Mouse (Mus musculus) monocyte, adult 2 months (primary cell): Measurements from ENCODE around the gene Mrpl14.

ENCODE experiments used
- DNase-seq, 2 experiments: peaks; one replicate each; pipeline ENCODE4 v3.0.0; 2022; ENCODE audit warnings: low spot score in 2 of 2, low read depth in 1 of 2

Gene Mrpl14

DNA sequence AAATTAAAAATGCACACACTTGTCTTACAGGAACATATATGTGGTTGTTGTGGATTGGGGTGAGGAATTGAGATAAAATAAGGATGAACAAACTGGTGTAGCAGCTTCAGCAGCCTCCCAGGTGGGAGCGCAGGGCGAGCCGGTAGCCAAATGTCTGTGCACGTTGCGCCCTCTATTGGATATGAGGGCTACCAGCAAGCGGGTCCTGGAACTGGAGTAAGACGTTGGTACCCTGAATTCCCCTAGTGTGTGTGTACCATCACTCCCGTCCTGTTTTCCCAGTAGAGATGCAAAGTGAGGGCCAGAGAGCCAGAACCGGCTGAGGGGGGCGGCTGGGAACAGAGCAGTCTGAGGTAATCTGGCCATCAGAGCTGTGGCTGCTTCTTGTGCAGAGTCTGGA is 32.2 kb downstream of the Mrpl14 start:
- DNase-seq, result peak in 1 of 2 experiments; percentile 56

DNA sequence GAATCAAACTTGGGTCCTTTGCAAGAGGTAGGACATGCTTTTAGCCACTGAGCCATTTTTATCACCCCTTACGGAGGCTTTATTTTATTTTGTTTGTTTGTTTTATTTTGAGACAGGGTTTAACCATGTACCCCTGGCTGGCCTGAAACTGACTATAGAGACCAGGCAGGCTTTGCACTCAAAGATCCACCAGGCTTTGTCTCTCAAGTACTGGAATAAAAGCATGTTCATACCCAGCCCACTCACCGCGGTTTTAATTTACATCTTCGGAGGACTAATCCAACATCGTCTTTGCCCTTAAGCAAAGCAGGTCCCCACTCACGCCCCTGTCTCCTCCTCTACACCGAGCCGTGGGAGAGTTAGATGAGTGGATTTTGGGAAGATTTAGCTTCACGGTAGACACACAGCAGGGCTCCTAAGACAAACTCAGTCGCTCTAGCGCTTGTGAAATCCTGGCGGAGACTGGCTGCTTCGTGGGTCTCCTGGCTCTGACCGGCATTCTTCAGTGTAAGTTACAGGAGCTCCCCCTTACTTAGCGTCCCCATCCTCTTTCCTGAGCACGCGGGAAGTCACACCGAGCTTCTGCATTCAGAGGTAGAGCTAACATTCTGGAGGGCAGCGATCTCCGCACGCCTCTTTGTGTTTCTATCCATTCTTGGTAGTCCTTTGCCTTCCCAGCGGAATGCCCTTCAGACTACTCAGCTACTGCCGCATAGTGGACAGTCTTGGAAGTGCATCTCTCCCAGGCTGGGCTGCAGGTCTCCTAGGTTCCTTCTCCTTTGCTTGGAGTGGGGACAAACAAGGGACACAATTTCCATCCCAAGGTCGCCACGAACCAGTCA is 37.8 kb downstream of the Mrpl14 start:
- DNase-seq, result peak in 1 of 2 experiments; percentile 68

- no peak for DNase-seq
These were observed 38.4 kb downstream of the Mrpl14 start for GRCm38 (mm10) chr17:45724574-45724921.

DNA sequence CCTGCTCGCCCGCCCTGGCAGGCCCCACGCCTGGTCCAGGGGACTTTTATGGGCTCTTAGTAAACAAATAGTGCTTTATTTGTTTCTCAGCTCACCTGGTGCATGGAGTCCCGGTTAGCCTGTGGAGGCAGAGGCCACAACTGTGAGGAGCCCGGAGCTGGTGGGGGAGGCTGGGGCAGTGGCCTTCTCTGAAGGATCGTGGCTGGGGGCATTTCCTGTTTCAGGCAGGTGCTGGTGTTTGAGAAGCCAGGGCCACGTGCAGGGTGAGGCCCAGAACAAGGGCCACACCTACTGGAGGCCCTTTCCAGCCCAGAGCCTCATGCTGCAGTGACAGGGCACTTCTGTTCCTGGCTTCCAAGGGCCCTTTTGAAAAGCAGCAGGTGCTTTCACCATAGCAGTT is 40.1 kb downstream of the Mrpl14 start:
- DNase-seq, result no peak

GRCm38 (mm10) chr17:45727481-45727880 is 41.4 kb downstream of the Mrpl14 start:
- DNase-seq, result no peak

DNA sequence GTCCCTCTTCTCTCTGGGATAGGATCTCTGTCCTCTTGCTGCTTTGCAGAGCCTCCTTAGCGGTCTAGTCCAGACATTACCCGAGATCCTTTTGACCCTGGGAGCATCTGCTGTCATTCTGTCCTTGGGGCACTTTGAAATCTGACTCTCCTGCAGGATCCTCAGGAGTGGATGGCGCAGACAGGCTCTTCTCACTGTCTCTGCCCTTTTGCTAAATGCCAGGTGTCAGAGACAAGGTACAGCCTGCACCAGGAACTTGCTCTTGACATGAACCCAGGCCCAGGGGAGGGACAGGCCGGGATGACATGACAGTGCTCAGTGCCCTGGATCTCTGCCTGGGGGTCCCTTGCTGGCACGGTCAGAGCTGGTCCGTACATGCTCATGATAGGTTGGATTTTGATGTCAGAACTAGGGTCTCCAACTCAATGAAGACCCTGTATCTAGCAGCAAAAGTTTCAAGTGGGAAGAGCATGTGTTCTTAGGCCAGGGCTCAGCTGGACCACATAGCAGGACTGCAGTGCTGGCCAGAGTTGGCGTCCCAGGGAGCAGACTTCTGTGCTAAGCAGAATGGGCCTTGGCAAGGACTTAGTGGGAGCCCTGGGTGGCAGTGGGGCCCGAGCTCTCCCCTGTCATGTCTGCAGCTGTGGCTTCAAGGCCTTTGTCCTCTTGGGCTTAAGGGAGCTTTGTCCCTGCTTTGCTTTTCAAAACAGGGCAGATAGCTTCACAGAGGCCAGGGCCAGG is 42.0 kb downstream of the Mrpl14 start:
- no peak for DNase-seq

GRCm38 (mm10) chr17:45729387-45729786 is 43.3 kb downstream of the Mrpl14 start:
- no peak for DNase-seq

- no peak for DNase-seq
These were observed 44.6 kb downstream of the Mrpl14 start for GRCm38 (mm10) chr17:45730696-45731095.

- peak in 1 of 2 experiments; percentile 66 for DNase-seq
These were observed 45.2 kb downstream of the Mrpl14 start for GRCm38 (mm10) chr17:45731172-45731864.

DNA sequence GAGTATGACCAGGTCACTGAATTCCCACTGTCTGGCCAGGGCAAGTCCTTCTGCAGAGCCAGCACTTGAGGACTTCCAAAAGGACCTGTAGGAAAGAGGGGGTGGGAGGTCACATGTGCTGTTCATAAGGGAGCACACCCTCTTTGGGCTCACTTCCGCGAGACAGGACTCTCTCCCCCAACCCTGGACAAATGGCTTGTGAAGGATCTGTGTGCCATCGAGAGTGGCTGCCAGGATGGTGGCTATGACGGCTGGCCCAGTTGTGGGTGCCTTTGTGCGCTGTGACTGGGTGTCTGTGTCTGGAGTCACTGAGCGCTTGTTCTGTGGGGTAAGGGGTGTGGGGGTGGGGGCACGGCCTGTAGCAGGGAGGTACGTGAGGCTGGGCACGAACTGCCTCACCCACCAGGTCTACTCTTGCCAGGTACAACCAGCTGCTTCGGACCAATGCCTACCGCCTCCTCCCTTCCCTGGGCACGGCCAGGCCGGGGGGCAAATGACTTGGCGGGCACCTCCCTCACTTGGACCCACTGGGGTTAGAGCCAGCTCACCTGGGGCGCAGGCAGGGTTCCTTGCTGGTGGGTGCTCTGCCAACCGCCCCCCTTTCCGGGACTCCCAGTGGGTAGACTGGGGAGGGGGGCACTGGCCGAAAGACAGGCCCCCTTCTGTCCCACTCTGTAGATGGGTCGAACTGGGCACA is 47.1 kb downstream of the Mrpl14 start:
- DNase-seq, result no peak

DNA sequence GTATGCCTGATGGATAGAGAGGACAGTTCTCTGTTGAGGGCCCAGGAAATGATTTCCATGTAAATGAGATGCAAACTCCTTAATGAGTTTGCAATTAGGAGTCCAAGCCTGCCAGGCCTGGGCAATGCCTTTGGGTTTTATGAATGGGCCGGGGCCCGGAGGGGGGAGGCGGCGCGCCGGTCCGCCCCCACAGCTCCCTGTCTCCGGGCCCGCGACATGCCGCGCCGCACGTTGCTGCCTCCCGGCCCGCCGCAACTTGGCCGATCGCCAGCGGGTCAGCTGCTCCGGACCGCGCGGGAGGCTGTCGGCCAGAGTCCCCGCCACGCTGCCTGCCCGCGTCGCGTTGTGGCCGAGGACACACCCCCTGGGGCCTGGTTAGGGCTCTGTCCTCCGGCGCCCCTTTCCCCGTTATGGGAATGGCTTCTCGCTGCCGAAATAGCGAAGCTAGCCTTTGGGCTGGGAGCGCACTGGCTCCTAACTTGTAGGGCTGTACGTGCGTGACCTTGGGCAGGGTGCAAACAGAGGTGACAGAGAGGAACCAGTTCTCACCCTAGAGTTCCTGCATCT is 47.7 kb downstream of the Mrpl14 start, which contains the start of gene 1600014C23Rik:
Gene 1600014C23Rik (minus strand): TSS at position 110 of the 567 bp plus-strand sequence.
- DNase-seq, result peak in 1 of 2 experiments; percentile 46

DNA sequence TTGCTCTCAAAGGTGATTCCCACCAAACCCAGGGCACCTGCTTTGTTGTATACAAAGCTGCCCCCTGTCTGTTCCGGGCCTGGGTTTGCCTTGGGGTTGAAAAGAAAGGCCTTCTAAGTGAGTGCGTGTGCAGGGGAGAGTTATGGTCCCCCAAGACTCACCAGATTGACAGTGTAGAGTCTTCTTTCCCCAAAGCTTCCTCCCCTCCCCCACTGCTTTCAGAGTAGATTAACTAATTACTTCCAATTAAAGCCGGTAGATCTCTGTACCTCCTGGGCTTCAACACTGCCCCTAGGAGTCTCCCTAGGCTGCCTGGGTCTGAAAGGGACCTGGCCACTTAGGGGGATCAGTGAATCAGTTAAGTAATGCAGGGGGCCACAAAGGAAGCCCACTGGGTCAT is 48.2 kb downstream of the Mrpl14 start:
- no peak for DNase-seq

- DNase-seq, result no peak
These were observed 48.8 kb downstream of the Mrpl14 start for GRCm38 (mm10) chr17:45734881-45735280.

GRCm38 (mm10) chr17:45735382-45736310 is 49.5 kb downstream of the Mrpl14 start:
- peak in 1 of 2 experiments; percentile 69 for DNase-seq

- no peak for DNase-seq
These were observed 50.4 kb downstream of the Mrpl14 start for GRCm38 (mm10) chr17:45736311-45737077.

DNA sequence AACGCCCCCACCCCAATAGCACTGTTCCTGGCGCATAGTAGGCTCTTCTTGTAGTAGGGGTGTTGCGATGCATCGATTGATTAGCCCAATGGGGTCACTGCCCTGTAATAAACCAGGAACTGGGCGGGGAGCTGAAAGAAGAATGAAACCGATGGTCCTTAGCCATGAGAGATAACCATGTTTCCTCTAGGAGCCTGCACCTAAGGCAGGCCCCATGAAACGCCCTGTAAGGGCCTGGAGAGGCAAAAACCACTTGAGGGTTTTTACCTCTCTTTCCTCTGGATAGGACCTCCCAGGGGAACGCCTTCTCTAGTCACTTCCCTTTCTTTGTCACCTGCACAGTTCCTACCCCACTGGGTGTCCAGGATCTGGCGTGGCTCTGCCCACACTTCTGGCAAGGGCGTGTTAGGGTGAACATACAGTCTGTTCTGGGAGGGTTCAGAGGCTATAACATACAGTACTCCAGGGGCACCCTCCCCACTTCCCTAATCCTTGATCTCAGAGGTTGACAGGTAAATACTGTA is 51.0 kb downstream of the Mrpl14 start:
- peak in 1 of 2 experiments; percentile 23 for DNase-seq

GRCm38 (mm10) chr17:45742371-45743147 is 56.4 kb downstream of the Mrpl14 start:
- DNase-seq, result no peak

GRCm38 (mm10) chr17:45745629-45746028 is 59.5 kb downstream of the Mrpl14 start:
- DNase-seq, result no peak
